Mouse (Mus musculus) embryonic fibroblast, embryonic 13.5 days (primary cell): ENCODE data around the gene Cramp1l.

Source experiments
- CTCF ChIP-seq: IDR thresholded peaks from 2 replicates; pipeline ENCODE4 v1.5.1; 2011; ENCODE audit warnings: mild to moderate bottlenecking, control low read depth, low read length, moderate library complexity, borderline replicate concordance; ENCODE audit not compliant: insufficient read depth
- POLR2A ChIP-seq: IDR thresholded peaks from 2 replicates; pipeline ENCODE4 v1.6.1; 2011; ENCODE audit warnings: low read depth, mild to moderate bottlenecking, control low read depth, low read length, moderate library complexity

GRCm38 (mm10) chr17:25063872-25064271, 48.3 kb upstream of the Cramp1l start:
- TF ChIP-seq CTCF (no peak), POLR2A (no peak)
